Mouse (Mus musculus): ENCODE data around the gene Gm3336. TPM values are rescaled to one million over a fixed set of nuclear protein-coding genes. Genes with fewer than 3 reads are reported as not detected.
A peak's percentile ranks its signal among the peaks of the same experiment; 100 is the strongest.

The Gm3336 gene
- polyA plus RNA-seq, 1 experiment from 2014 or later, result 4.1 TPM

DNA sequence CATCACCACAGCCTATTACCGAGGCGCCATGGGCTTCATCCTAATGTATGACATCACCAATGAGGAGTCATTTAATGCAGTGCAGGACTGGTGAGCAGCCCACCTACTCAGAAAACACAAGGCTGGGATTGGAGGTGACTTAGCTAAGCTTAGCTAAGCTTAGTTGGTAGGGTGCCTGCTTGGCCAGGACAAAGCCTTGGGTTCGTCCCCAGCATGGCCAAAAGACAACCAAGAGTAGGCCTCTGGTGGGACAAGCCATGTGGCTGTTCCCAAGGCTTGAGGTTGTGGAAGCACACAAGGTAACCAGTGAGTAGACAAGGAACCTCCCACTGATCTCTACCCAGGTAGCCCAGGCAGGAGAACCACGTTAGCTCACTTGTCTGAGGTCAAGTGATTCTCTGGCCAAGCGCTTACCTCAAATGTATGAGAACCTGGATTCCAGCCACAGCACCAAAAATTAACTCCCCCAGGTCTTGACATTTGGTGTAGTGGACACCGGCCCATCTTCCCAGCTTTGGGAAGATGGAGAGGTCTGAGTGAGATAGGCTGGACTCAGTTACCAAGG is 38.2 kb downstream of the Gm3336 start:
- Histone ChIP-seq H3K27me3 (replicated peaks; ENCODE audit: control insufficient read depth, insufficient read depth, low read length) (no peaks in the 10 kb centered on the region), H3K36me3 (ENCODE audit: control insufficient read depth, insufficient read depth, low read length) (peaks cover 4% of the 10 kb centered on the region; the same call in 1 of the 2 replicates), H3K4me2 (ENCODE audit: low read depth, low read length) (no peak overlapping the region), H3K9me3 (ENCODE audit: control insufficient read depth, low read length) (no peaks in the 10 kb centered on the region), H3K9ac (ENCODE audit: low read depth, low read length) (no peak overlapping the region), H3K4me3 (ENCODE audit: low read length) (no peak overlapping the region), H3K4me1 (ENCODE audit: control insufficient read depth, insufficient read depth, low read length) (peaks cover 44% of the 10 kb centered on the region), H3K27ac (ENCODE audit: low read length) (no peak overlapping the region)
- no peak for ATAC-seq
- WGBS, result 94% methylated on average over 6 of the region's 6 CpGs

DNA sequence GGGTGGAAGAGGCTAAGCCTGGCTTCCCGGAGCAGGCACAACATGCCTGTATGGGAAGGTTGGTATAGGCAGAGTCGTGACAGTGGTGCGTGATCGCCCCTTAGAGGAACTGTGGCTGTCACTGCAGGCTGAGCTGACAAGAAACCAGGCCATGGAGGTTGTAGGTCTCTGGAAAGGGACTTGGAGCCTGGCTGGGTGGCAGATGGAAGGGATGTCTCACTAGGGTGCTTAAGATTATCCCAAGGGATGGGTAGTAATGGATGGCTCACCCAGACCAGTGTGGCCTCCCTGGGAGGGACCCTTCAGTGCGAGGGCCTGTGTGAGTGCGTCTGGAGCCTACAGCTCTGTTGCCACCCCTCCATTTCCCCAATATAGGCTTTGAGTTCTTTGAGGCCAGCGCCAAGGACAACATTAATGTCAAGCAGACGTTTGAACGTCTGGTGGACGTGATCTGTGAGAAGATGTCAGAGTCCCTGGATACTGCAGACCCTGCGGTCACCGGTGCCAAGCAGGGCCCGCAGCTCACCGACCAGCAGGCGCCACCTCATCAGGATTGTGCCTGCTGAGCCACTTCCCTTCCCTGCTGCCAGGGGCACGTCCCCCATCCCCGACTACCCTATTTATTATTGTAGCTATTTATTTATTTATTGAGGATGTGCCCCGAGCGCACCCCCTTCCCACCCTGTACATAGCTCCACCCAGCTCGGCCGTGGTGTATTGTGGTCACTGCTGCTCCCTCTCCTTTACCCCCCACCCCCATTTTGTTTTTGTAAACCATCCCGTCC is 39.4 kb downstream of the Gm3336 start:
- no peak overlapping the region for H3K4me2 ChIP-seq (ENCODE audit: low read depth, low read length)
- H3K9ac ChIP-seq (ENCODE audit: low read depth, low read length), result no peak overlapping the region
- peaks cover 4% of the 10 kb centered on the region; the same call in 1 of the 2 replicates for H3K36me3 ChIP-seq (ENCODE audit: control insufficient read depth, insufficient read depth, low read length)
- H3K27ac ChIP-seq (ENCODE audit: low read length), result no peak overlapping the region
- peaks cover 44% of the 10 kb centered on the region for H3K4me1 ChIP-seq (ENCODE audit: control insufficient read depth, insufficient read depth, low read length)
- no peaks in the 10 kb centered on the region for H3K27me3 ChIP-seq (replicated peaks; ENCODE audit: control insufficient read depth, insufficient read depth, low read length)
- 74% methylated on average over 22 of the region's 22 CpGs for WGBS
- H3K9me3 ChIP-seq (ENCODE audit: control insufficient read depth, low read length), result no peaks in the 10 kb centered on the region
- ATAC-seq, result no peak
- H3K4me3 ChIP-seq (ENCODE audit: low read length), result no peak overlapping the region

DNA sequence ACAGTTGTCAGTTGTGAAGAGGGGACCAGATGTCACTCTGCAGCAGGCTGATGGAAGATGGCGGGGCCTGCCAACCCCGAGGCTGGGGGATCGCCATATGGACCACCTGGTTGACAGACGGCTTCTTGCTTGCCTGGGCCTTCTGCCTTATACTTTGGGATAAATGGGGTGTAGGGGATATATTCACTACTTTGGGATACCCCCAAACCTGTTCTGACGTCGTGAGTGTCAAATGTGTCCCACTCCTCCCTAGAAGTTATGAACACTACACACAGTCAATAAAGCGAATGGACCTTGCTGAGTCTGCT is 39.9 kb downstream of the Gm3336 start:
- peaks cover 4% of the 10 kb centered on the region; the same call in 1 of the 2 replicates for H3K36me3 ChIP-seq (ENCODE audit: control insufficient read depth, insufficient read depth, low read length)
- WGBS, result 89% methylated on average over 7 of the region's 7 CpGs
- H3K9ac ChIP-seq (ENCODE audit: low read depth, low read length), result no peak overlapping the region
- no peak for ATAC-seq
- no peak overlapping the region for H3K4me2 ChIP-seq (ENCODE audit: low read depth, low read length)
- H3K4me3 ChIP-seq (ENCODE audit: low read length), result no peak overlapping the region
- H3K9me3 ChIP-seq (ENCODE audit: control insufficient read depth, low read length), result no peaks in the 10 kb centered on the region
- H3K4me1 ChIP-seq (ENCODE audit: control insufficient read depth, insufficient read depth, low read length), result peaks cover 39% of the 10 kb centered on the region
- H3K27me3 ChIP-seq (replicated peaks; ENCODE audit: control insufficient read depth, insufficient read depth, low read length), result no peaks in the 10 kb centered on the region
- no peak overlapping the region for H3K27ac ChIP-seq (ENCODE audit: low read length)

DNA sequence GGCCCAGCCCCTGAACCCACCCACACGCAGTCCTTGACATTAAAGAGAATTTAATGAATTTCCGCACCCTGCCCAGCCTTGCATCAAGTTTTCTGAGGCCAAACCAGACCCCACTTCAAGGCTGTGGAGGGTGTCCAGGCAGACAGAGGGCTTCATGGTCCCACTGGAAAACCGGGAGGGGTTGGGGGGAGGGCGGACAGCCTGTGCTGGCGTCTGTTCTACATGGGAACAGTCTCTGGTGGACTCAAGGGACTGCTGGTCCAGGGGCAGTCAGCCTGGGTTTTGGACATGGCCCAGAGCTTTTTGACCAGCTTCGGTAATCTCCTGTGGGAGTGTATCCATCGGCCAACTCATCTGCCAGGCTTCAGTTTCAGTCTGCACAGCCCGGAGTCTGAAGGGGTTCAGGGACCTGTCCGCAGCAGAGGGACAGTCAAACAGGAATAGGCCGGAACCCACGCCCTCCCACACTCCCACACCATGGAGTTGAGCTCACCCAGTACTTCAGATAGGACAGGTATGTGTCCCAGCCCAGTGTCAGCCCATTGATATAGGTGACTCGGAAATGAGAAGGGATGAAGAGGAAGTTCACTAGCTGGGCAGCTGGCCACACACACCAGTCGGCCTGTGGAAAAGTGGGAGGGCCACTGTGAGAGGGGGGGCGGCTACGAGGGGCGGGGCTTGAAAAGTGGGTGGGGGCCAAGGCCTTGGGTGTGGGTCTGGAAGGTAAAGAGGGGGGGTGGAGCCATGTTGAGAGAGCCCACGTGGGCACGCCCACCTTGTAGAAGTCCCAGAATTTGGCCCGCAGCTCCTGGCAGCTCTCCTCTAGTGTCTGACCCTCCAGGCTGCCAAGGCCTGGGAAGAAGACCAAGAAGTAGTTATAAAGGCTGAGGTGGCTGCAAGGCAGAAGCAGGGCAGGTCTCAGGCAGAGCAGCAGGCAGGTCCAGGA is 40.5 kb downstream of the Gm3336 start:
- H3K27me3 ChIP-seq (replicated peaks; ENCODE audit: control insufficient read depth, insufficient read depth, low read length), result no peaks in the 10 kb centered on the region
- no peak overlapping the region for H3K4me2 ChIP-seq (ENCODE audit: low read depth, low read length)
- peak overlapping the region; percentile 32 for H3K9ac ChIP-seq (ENCODE audit: low read depth, low read length)
- H3K9me3 ChIP-seq (ENCODE audit: control insufficient read depth, low read length), result no peaks in the 10 kb centered on the region
- 66% methylated on average over 19 of the region's 19 CpGs for WGBS
- ATAC-seq, result no peak
- no peak overlapping the region for H3K27ac ChIP-seq (ENCODE audit: low read length)
- H3K4me1 ChIP-seq (ENCODE audit: control insufficient read depth, insufficient read depth, low read length), result peaks cover 37% of the 10 kb centered on the region
- H3K4me3 ChIP-seq (ENCODE audit: low read length), result no peak overlapping the region
- H3K36me3 ChIP-seq (ENCODE audit: control insufficient read depth, insufficient read depth, low read length), result peaks cover 7% of the 10 kb centered on the region; the same call in 1 of the 2 replicates

DNA sequence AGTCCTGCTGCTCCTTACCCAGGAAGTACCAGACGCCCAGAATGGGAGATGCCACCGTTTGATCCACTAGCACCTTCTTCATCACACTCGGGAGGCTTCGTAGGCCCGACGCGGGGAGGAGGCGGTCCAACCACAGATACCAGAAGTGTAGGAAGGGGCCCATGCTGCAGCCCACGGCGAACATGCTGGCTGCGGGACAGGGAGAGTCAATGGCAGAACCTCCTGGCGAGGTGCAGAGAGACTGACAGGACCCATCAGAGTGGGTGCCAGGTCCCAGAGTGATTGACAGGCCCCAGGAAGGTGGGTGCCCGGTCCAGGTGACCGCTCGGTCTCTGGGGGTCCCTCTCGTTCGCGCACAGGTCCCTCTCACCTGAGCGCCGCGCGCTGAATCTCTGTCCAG is 42.0 kb downstream of the Gm3336 start:
- ATAC-seq, result no peak
- WGBS, result under 1% methylated on average over 22 of the region's 22 CpGs
- peaks cover 31% of the 10 kb centered on the region for H3K4me1 ChIP-seq (ENCODE audit: control insufficient read depth, insufficient read depth, low read length)
- H3K27me3 ChIP-seq (replicated peaks; ENCODE audit: control insufficient read depth, insufficient read depth, low read length), result no peaks in the 10 kb centered on the region
- H3K4me2 ChIP-seq (ENCODE audit: low read depth, low read length), result peak overlapping the region; percentile 94
- H3K36me3 ChIP-seq (ENCODE audit: control insufficient read depth, insufficient read depth, low read length), result peaks cover 7% of the 10 kb centered on the region; the same call in 1 of the 2 replicates
- H3K9ac ChIP-seq (ENCODE audit: low read depth, low read length), result peak overlapping the region; percentile 85
- H3K27ac ChIP-seq (ENCODE audit: low read length), result peak overlapping the region; percentile 74
- peak overlapping the region; percentile 68 for H3K4me3 ChIP-seq (ENCODE audit: low read length)
- H3K9me3 ChIP-seq (ENCODE audit: control insufficient read depth, low read length), result no peaks in the 10 kb centered on the region

DNA sequence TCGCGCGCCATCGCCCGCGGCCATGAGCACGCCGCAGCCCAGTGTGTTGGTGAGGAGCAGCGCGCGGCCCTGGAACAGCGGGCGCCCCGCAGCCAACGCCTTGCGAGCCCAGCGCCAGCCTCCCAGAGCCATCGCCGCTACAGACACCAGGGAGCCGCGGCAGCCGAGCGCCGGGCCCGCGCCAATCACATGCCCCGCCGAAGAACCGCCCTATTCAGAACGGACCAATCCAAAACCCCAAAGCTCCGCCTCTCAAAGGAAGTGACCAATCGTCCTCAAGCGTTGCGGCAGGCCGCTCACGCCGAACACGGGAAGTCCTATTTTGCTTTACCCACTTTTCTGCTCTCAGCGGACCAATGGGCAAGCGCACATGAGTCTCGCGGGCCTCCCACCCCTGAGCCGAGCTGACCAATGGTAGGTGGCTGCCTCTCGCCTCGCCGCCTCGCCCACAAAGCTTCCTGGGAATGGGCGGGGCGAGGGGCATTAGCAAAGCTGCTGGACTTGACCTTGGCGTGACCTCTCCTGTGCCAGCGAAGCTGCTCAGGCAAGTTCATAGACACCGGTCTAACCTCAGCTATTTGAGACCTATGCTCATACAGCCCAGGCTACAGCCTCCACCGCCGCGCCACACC is 42.5 kb downstream of the Gm3336 start, which contains the start of gene Mpv17l2:
Gene Mpv17l2 (minus strand): TSS at position 172 of the 632 bp plus-strand sequence.
- peak; percentile 91 for ATAC-seq
- Histone ChIP-seq H3K4me1 (ENCODE audit: control insufficient read depth, insufficient read depth, low read length) (peaks cover 27% of the 10 kb centered on the region), H3K9ac (ENCODE audit: low read depth, low read length) (peak within 1 kb of the TSS; percentile 85), H3K27me3 (replicated peaks; ENCODE audit: control insufficient read depth, insufficient read depth, low read length) (no peaks in the 10 kb centered on the region), H3K36me3 (ENCODE audit: control insufficient read depth, insufficient read depth, low read length) (peaks cover 6% of the 10 kb centered on the region; the same call in 1 of the 2 replicates), H3K9me3 (ENCODE audit: control insufficient read depth, low read length) (no peaks in the 10 kb centered on the region), H3K4me3 (ENCODE audit: low read length) (peak within 1 kb of the TSS; percentile 68), H3K4me2 (ENCODE audit: low read depth, low read length) (peak within 1 kb of the TSS; percentile 94), H3K27ac (ENCODE audit: low read length) (peak within 1 kb of the TSS; percentile 78)
- 1% methylated on average over 55 of the region's 55 CpGs for WGBS

DNA sequence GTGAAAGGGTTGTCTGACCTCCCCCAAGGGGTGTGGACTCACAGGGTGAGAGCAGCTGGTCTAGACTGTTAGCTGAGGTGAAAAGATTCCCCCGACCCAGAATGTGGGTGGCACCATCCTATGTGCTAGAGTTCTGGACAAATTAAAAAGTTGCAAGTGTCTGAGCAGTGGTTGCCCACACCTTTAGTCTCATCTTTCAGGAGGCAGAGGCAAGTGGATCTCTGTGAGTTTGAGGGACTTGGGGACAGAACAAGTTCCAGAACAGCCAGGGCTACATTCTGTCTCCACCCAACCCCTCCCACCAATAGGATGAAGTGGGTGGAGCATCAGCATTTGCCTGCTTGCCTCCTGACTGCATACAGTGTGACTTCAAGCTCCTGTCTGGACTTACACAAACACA is 43.8 kb downstream of the Gm3336 start:
- Histone ChIP-seq H3K4me2 (ENCODE audit: low read depth, low read length) (no peak overlapping the region), H3K9ac (ENCODE audit: low read depth, low read length) (no peak overlapping the region), H3K9me3 (ENCODE audit: control insufficient read depth, low read length) (no peaks in the 10 kb centered on the region), H3K27me3 (replicated peaks; ENCODE audit: control insufficient read depth, insufficient read depth, low read length) (no peaks in the 10 kb centered on the region), H3K27ac (ENCODE audit: low read length) (no peak overlapping the region), H3K36me3 (ENCODE audit: control insufficient read depth, insufficient read depth, low read length) (peaks cover 2% of the 10 kb centered on the region; the same call in 1 of the 2 replicates), H3K4me3 (ENCODE audit: low read length) (no peak overlapping the region), H3K4me1 (ENCODE audit: control insufficient read depth, insufficient read depth, low read length) (peaks cover 31% of the 10 kb centered on the region)
- no peak for ATAC-seq
- 70% methylated on average over 1 of the region's 1 CpGs for WGBS

DNA sequence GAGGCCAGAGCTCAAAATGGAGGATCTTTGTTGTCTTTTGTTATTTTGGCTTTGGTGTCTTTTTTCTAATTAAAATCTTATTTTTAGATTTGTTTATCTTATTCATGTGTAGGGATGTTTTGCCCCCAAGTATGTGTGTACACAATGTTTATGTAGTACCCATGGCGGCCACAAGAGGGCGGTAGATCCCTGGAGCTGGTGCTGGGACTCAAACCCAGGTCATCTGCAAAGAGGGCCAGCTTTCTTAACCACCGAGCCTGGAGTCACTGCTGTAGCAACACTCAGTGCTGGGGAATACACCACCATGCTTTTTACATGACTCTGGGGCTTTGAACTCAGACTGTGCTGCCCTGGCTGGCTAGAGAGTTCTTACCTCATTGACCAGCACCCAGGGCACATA is 45.0 kb downstream of the Gm3336 start:
- H3K4me1 ChIP-seq (ENCODE audit: control insufficient read depth, insufficient read depth, low read length), result peaks cover 31% of the 10 kb centered on the region
- no peak for ATAC-seq
- peak overlapping the region; percentile 36 for H3K4me2 ChIP-seq (ENCODE audit: low read depth, low read length)
- 0 out of 2 replicates have a peak overlapping the region, but pooled peaks have one; percentile 39 for H3K9ac ChIP-seq (ENCODE audit: low read depth, low read length)
- no peaks in the 10 kb centered on the region for H3K27me3 ChIP-seq (replicated peaks; ENCODE audit: control insufficient read depth, insufficient read depth, low read length)
- peaks cover 6% of the 10 kb centered on the region for H3K36me3 ChIP-seq (ENCODE audit: control insufficient read depth, insufficient read depth, low read length)
- H3K27ac ChIP-seq (ENCODE audit: low read length), result peak overlapping the region; percentile 91
- WGBS, result 8% methylated on average over 3 of the region's 3 CpGs
- no peak overlapping the region for H3K4me3 ChIP-seq (ENCODE audit: low read length)
- no peaks in the 10 kb centered on the region for H3K9me3 ChIP-seq (ENCODE audit: control insufficient read depth, low read length)
